Mouse (Mus musculus) forebrain, embryonic 12.5 days (tissue): ENCODE data around the gene Fzd4. TPM values are rescaled to one million over a fixed set of nuclear protein-coding genes. Genes with fewer than 3 reads are reported as not detected.

Experiments used
- ATAC-seq: fragments of 200-750 bp; cut with Nextera tagmentation; 2 replicates; pipeline ENCODE4 v1.8.0; 2017; ENCODE audit warnings: moderate TSS enrichment; ENCODE audit not compliant: low FRiP score
- H3K27ac ChIP-seq: fragments of 300-500 bp; sonication (generic); 2 replicates; pipeline ENCODE4 v1.5.1; 2016; ENCODE audit warnings: mild to moderate bottlenecking
- H3K27me3 ChIP-seq: fragments of 300-500 bp; sonication (generic); 2 replicates; pipeline ENCODE4 v1.6.1; 2016; ENCODE audit warnings: mild to moderate bottlenecking
- H3K36me3 ChIP-seq: fragments of 300-500 bp; sonication (generic); replicated peaks from 2 replicates; pipeline ENCODE4 v1.6.1; 2016; ENCODE audit warnings: mild to moderate bottlenecking
- H3K4me1 ChIP-seq: fragments of 300-500 bp; sonication (generic); 2 replicates; pipeline ENCODE4 v1.6.1; 2016
- H3K4me2 ChIP-seq: fragments of 300-500 bp; sonication (generic); 2 replicates; pipeline ENCODE4 v1.6.1; 2016; ENCODE audit warnings: mild to moderate bottlenecking, moderate library complexity
- H3K4me3 ChIP-seq: fragments of 300-500 bp; sonication (generic); replicated peaks from 2 replicates; pipeline ENCODE4 v1.5.1; 2016; ENCODE audit warnings: mild to moderate bottlenecking
- H3K9ac ChIP-seq: fragments of 300-500 bp; sonication (generic); 2 replicates; pipeline ENCODE4 v1.6.1; 2016; ENCODE audit warnings: mild to moderate bottlenecking
- H3K9me3 ChIP-seq: fragments of 300-500 bp; sonication (generic); 2 replicates; pipeline ENCODE4 v1.6.1; 2016
- WGBS: fragments of 180-500 bp; shearing (Covaris S2); methylation state at CpG from one replicate; pipeline ENCODE4 v1.1.7; 2016; 5-methylcytosine and 5-hydroxymethylcytosine counted together
- polyA plus RNA-seq: library from polyadenylated mRNA; unstranded; fragments of >200 nt; fragmentation: Nextera tagmentation; extraction: Ambion mirVana; gene quantifications from 2 replicates; pipeline ENCODE4 v1.2.1, GENCODE M21; 2016

Gene Fzd4
- polyA plus RNA-seq, 1 experiment from 2014 or later: 3.3 TPM

- H3K27me3 ChIP-seq: no peaks in the 10 kb centered on the region
- H3K4me1 ChIP-seq: no peaks in the 10 kb centered on the region
- no peak overlapping the region for H3K4me2 ChIP-seq
- no peak overlapping the region for H3K27ac ChIP-seq
- H3K36me3 ChIP-seq: no peaks in the 10 kb centered on the region
- WGBS: 89% methylated on average over 5 of the region's 5 CpGs
- H3K4me3 ChIP-seq: no peak overlapping the region
- H3K9me3 ChIP-seq: no peaks in the 10 kb centered on the region
- H3K9ac ChIP-seq: no peak overlapping the region
- ATAC-seq: no peak
These were observed 32.2 kb downstream of the Fzd4 start for GRCm38 (mm10) chr7:89436404-89436803.

GRCm38 (mm10) chr7:89437589-89437988 lies 33.4 kb downstream of the Fzd4 start:
- Histone ChIP-seq H3K36me3 (no peaks in the 10 kb centered on the region), H3K27ac (no peak overlapping the region), H3K4me2 (no peak overlapping the region), H3K27me3 (no peaks in the 10 kb centered on the region), H3K4me3 (no peak overlapping the region), H3K4me1 (no peaks in the 10 kb centered on the region), H3K9ac (no peak overlapping the region), H3K9me3 (no peaks in the 10 kb centered on the region)
- 52% methylated on average over 4 of the region's 4 CpGs for WGBS
- no peak for ATAC-seq

GRCm38 (mm10) chr7:89441291-89441690 lies 37.1 kb downstream of the Fzd4 start:
- no peaks in the 10 kb centered on the region for H3K36me3 ChIP-seq
- 80% methylated on average over 7 of the region's 7 CpGs for WGBS
- H3K4me1 ChIP-seq: no peaks in the 10 kb centered on the region
- no peak overlapping the region for H3K4me3 ChIP-seq
- no peaks in the 10 kb centered on the region for H3K9me3 ChIP-seq
- no peaks in the 10 kb centered on the region for H3K27me3 ChIP-seq
- H3K4me2 ChIP-seq: no peak overlapping the region
- no peak for ATAC-seq
- H3K27ac ChIP-seq: no peak overlapping the region
- no peak overlapping the region for H3K9ac ChIP-seq

- Histone ChIP-seq H3K4me3 (no peak overlapping the region), H3K27ac (no peak overlapping the region), H3K9ac (no peak overlapping the region), H3K36me3 (no peaks in the 10 kb centered on the region), H3K4me1 (no peaks in the 10 kb centered on the region), H3K4me2 (no peak overlapping the region), H3K27me3 (no peaks in the 10 kb centered on the region), H3K9me3 (no peaks in the 10 kb centered on the region)
- 60% methylated on average over 4 of the region's 4 CpGs for WGBS
- ATAC-seq: no peak
These were observed 38.1 kb downstream of the Fzd4 start for GRCm38 (mm10) chr7:89442242-89442641.

- no peak overlapping the region for H3K4me2 ChIP-seq
- no peaks in the 10 kb centered on the region for H3K36me3 ChIP-seq
- WGBS: 85% methylated on average over 4 of the region's 4 CpGs
- no peaks in the 10 kb centered on the region for H3K27me3 ChIP-seq
- no peak for ATAC-seq
- H3K9ac ChIP-seq: no peak overlapping the region
- no peaks in the 10 kb centered on the region for H3K9me3 ChIP-seq
- no peaks in the 10 kb centered on the region for H3K4me1 ChIP-seq
- H3K4me3 ChIP-seq: no peak overlapping the region
- no peak overlapping the region for H3K27ac ChIP-seq
These were observed 41.0 kb downstream of the Fzd4 start for GRCm38 (mm10) chr7:89445137-89445536.

GRCm38 (mm10) chr7:89450312-89450711 lies 46.2 kb downstream of the Fzd4 start:
- Histone ChIP-seq H3K4me2 (no peak overlapping the region), H3K36me3 (no peaks in the 10 kb centered on the region), H3K4me3 (no peak overlapping the region), H3K27ac (no peak overlapping the region), H3K27me3 (no peaks in the 10 kb centered on the region), H3K9me3 (no peaks in the 10 kb centered on the region), H3K4me1 (no peaks in the 10 kb centered on the region), H3K9ac (no peak overlapping the region)
- no peak for ATAC-seq
- 75% methylated on average over 2 of the region's 2 CpGs for WGBS

- WGBS: 50% methylated on average over 7 of the region's 7 CpGs
- Histone ChIP-seq H3K9ac (no peak overlapping the region), H3K27me3 (no peaks in the 10 kb centered on the region), H3K36me3 (no peaks in the 10 kb centered on the region), H3K4me3 (no peak overlapping the region), H3K9me3 (no peaks in the 10 kb centered on the region), H3K27ac (no peak overlapping the region), H3K4me1 (peaks cover 7% of the 10 kb centered on the region), H3K4me2 (no peak overlapping the region)
- ATAC-seq: no peak
These were observed 52.4 kb downstream of the Fzd4 start for GRCm38 (mm10) chr7:89456380-89457076.

- H3K4me1 ChIP-seq: peaks cover 10% of the 10 kb centered on the region
- no peaks in the 10 kb centered on the region for H3K9me3 ChIP-seq
- WGBS: 80% methylated on average over 2 of the region's 2 CpGs
- no peaks in the 10 kb centered on the region for H3K27me3 ChIP-seq
- no peak for ATAC-seq
- H3K27ac ChIP-seq: no peak overlapping the region
- no peak overlapping the region for H3K9ac ChIP-seq
- no peak overlapping the region for H3K4me2 ChIP-seq
- no peaks in the 10 kb centered on the region for H3K36me3 ChIP-seq
- H3K4me3 ChIP-seq: no peak overlapping the region
These were observed 55.5 kb downstream of the Fzd4 start for GRCm38 (mm10) chr7:89459691-89460090.

- H3K9me3 ChIP-seq: no peaks in the 10 kb centered on the region
- H3K27me3 ChIP-seq: no peaks in the 10 kb centered on the region
- H3K4me1 ChIP-seq: peaks cover 10% of the 10 kb centered on the region
- H3K4me3 ChIP-seq: no peak overlapping the region
- no peak overlapping the region for H3K9ac ChIP-seq
- no peaks in the 10 kb centered on the region for H3K36me3 ChIP-seq
- no peak overlapping the region for H3K4me2 ChIP-seq
- no peak for ATAC-seq
- H3K27ac ChIP-seq: no peak overlapping the region
These were observed 56.8 kb downstream of the Fzd4 start for GRCm38 (mm10) chr7:89460911-89461310.

- 79% methylated on average over 3 of the region's 3 CpGs for WGBS
These were observed 57.2 kb downstream of the Fzd4 start for GRCm38 (mm10) chr7:89461351-89461750.

More at GRCm38 (mm10) chr7:89461351-89461750, 57.2 kb downstream of the Fzd4 start:
- no peaks in the 10 kb centered on the region for H3K9me3 ChIP-seq
- no peak overlapping the region for H3K4me2 ChIP-seq
- H3K27ac ChIP-seq: no peak overlapping the region
- H3K36me3 ChIP-seq: no peaks in the 10 kb centered on the region
- no peak overlapping the region for H3K4me3 ChIP-seq
- ATAC-seq: no peak
- no peaks in the 10 kb centered on the region for H3K27me3 ChIP-seq
- H3K9ac ChIP-seq: no peak overlapping the region
- H3K4me1 ChIP-seq: peaks cover 9% of the 10 kb centered on the region

Other genes with a start within 250 kb of the Fzd4 start
- gene Tmem135, start 133 bp upstream of the Fzd4 start, polyA plus RNA-seq: 19.2 and 26.4 TPM in 2 replicates
- 21.3 and 22.3 TPM in 2 replicates for gene Prss23, start 122.8 kb downstream of the Fzd4 start, polyA plus RNA-seq
- gene Me3, start 228.0 kb downstream of the Fzd4 start, polyA plus RNA-seq: 0.97 and 1.2 TPM in 2 replicates